Mouse (Mus musculus) limb, embryonic 12.5 days (tissue): ENCODE results near the gene Gm6993. TPM values are rescaled to one million over a fixed set of nuclear protein-coding genes. Genes with fewer than 3 reads are reported as not detected.

Experiments
- ATAC-seq: fragments of 200-750 bp; cut with Nextera tagmentation; 2 replicates; pipeline ENCODE4 v1.8.0; 2017; ENCODE audit warnings: low read depth, moderate TSS enrichment; ENCODE audit not compliant: insufficient number of reproducible peaks, insufficient read depth, low FRiP score, low TSS enrichment
- H3K27ac ChIP-seq: fragments of 300-500 bp; sonication (generic); 2 replicates; pipeline ENCODE4 v1.5.1; 2016; ENCODE audit warnings: mild to moderate bottlenecking, moderate library complexity
- H3K27me3 ChIP-seq: fragments of 300-500 bp; sonication (generic); 2 replicates; pipeline ENCODE4 v1.6.1; 2016; ENCODE audit warnings: mild to moderate bottlenecking, moderate library complexity
- H3K36me3 ChIP-seq: fragments of 300-500 bp; sonication (generic); 2 replicates; pipeline ENCODE4 v1.6.1; 2016; ENCODE audit warnings: mild to moderate bottlenecking, moderate library complexity
- H3K4me1 ChIP-seq: fragments of 300-500 bp; sonication (generic); replicated peaks from 2 replicates; pipeline ENCODE4 v1.6.1; 2016
- H3K4me2 ChIP-seq: fragments of 300-500 bp; sonication (generic); 2 replicates; pipeline ENCODE4 v1.6.1; 2016; ENCODE audit warnings: mild to moderate bottlenecking, moderate library complexity
- H3K4me3 ChIP-seq: fragments of 300-500 bp; sonication (generic); replicated peaks from 2 replicates; pipeline ENCODE4 v1.5.1; 2016; ENCODE audit warnings: mild to moderate bottlenecking
- H3K9ac ChIP-seq: fragments of 300-500 bp; sonication (generic); replicated peaks from 2 replicates; pipeline ENCODE4 v1.6.1; 2016; ENCODE audit warnings: mild to moderate bottlenecking, moderate library complexity
- H3K9me3 ChIP-seq: fragments of 300-500 bp; sonication (generic); 2 replicates; pipeline ENCODE4 v1.6.1; 2016; ENCODE audit warnings: mild to moderate bottlenecking, moderate library complexity
- WGBS: fragments of 180-500 bp; shearing (Covaris S2); methylation state at CpG from one replicate; pipeline ENCODE4 v1.1.7; 2016; 5-methylcytosine and 5-hydroxymethylcytosine counted together
- polyA plus RNA-seq: library from polyadenylated mRNA; unstranded; fragments of >200 nt; fragmentation: Nextera tagmentation; extraction: Ambion mirVana; gene quantifications from 2 replicates; pipeline ENCODE4 v1.2.1, GENCODE M21; 2016

Gm6993 gene
- polyA plus RNA-seq, 1 experiment from 2014 or later = not detected

DNA sequence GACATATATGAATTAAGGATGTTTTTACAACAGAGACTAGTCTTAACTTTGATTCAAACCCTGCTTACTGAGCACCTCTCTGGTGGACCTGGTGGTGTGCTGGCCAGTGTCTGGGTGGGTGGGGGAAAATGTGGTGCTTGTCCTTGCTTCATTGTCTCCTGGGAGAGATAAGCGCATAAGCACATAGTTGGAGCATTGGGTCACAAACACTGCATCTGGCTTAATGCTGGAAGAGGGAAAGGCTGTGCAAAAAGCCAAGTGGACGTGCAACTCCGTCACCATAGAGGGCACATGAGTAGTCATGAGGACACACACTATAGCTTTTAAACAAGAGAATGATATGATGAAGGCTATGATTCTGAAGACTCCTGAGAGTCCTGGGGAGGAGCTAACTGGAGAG lies 21.3 kb downstream of the Gm6993 start:
- WGBS = 80% methylated on average over 3 of the region's 3 CpGs
- Histone ChIP-seq H3K27ac (no peak overlapping the region), H3K4me3 (no peak overlapping the region), H3K9me3 (no peaks in the 10 kb centered on the region), H3K4me1 (peaks cover 10% of the 10 kb centered on the region), H3K9ac (no peak overlapping the region), H3K4me2 (no peak overlapping the region), H3K27me3 (peaks cover 3% of the 10 kb centered on the region; the same call in 1 of the 2 replicates), H3K36me3 (peaks cover under 1% of the 10 kb centered on the region; the same call in 1 of the 2 replicates)
- ATAC-seq = no peak

DNA sequence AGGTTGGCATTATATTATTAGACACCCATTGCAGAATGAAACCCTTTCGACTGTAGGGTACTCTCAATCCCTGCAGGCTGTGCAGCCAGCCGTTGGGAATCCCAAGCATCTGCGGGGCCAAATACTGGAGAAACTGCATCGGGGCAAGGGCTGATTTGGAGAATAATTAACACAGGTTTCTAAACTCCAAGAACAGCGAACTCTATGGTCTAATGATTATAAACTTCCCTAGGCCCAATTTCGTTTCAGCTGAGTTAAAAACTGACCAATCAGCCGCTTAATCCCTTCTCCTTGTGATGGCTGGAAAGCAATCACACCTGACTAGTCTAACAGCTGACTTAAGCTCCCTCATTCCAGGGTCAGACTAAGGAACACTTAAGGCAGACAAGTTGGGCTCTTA lies 23.4 kb downstream of the Gm6993 start:
- H3K4me3 ChIP-seq = peak overlapping the region; percentile 72; the same call in 1 of the 2 replicates
- peaks cover 3% of the 10 kb centered on the region; the same call in 1 of the 2 replicates for H3K27me3 ChIP-seq
- H3K9me3 ChIP-seq = no peaks in the 10 kb centered on the region
- H3K36me3 ChIP-seq = peaks cover 10% of the 10 kb centered on the region
- H3K4me1 ChIP-seq = peaks cover 26% of the 10 kb centered on the region
- H3K27ac ChIP-seq = no peak overlapping the region
- 36% methylated on average over 7 of the region's 7 CpGs for WGBS
- no peak overlapping the region for H3K9ac ChIP-seq
- peak overlapping the region; percentile 93 for H3K4me2 ChIP-seq
- no peak for ATAC-seq

DNA sequence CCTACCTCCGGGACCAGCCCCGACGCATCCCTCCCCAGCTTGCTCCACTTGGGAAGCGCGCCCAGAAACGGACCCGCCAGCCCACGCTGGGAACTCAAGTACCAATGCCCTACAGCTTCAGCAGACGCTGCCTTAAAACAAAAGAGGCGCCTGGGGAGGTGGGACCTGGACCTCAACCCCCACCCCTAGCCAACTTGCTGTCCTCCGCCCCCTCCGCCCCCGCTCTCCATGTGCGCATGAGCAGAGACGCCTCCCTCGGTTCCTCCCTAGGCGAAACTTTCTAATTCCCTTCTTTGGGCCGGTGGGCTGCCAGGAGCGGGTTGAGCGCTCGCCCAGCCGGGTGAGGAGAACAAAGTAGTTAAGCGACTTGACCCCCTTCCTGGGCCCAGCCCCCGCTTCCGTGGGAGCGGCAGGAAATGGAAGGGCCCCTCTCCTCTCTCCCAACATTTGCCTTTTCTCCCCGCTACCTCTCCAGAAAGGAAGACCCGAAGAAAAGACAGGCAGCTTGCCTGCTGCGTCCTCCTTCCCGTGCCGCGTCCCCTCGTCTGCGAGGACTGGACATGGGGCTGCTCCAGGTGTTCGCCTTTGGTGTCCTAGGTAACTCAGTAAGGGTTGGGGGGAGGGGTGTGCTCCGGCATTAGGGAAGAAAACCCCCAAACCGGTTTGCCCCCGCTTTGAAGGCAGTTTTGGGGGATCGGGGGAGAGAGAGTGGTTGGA lies 24.6 kb downstream of the Gm6993 start, which contains the start of gene Lamb1:
TSS of gene Lamb1 (plus strand) at position 230 of the 717 bp plus-strand sequence.
- Histone ChIP-seq H3K4me1 (peaks cover 33% of the 10 kb centered on the region), H3K27ac (peak within 1 kb of the TSS; percentile 89), H3K4me3 (peak within 1 kb of the TSS; percentile 72), H3K9ac (peak within 1 kb of the TSS; percentile 78), H3K36me3 (peaks cover 19% of the 10 kb centered on the region), H3K27me3 (peaks cover 3% of the 10 kb centered on the region; the same call in 1 of the 2 replicates), H3K9me3 (no peaks in the 10 kb centered on the region), H3K4me2 (peak within 1 kb of the TSS; percentile 93)
- ATAC-seq = peak; percentile 57
- WGBS = under 1% methylated on average over 39 of the region's 39 CpGs

DNA sequence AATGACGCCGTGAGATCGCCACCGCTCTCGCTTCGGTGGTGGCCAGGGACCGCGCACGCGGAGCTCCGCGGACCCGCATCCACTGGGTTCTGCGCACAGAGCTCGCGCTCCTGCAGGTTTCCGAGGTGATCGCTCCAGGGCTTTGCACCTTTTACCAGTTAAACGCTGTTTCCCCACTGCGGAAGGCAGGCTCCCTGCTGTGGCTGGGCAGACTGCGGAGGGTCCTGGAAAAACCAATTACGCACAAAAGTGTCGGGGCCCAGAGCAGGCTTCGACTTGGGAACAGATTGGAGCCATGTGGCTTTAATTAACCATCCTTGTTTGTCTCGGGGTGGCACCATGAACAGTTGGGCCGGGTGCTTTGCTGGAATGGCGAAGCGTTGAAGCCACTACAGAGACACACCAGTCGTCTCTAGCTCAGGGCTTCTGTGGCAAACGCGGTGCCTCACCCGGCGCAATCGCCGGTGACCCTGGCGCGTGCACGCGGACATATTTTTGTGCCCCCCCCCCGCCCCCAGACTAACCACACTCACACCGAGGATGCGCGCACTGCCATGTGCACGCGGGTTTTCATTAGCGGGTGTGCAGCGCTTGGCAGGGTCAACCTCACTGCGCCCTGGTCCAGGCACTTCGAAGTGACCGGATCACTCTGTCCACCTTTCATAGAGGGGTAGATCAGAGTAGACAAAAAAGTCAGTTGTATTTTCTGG lies 25.3 kb downstream of the Gm6993 start:
- H3K4me2 ChIP-seq = peak overlapping the region; percentile 93
- H3K27ac ChIP-seq = peak overlapping the region; percentile 89
- peak; percentile 38; the same call in 1 of the 2 replicates for ATAC-seq
- peak overlapping the region; percentile 78 for H3K9ac ChIP-seq
- H3K36me3 ChIP-seq = peaks cover 26% of the 10 kb centered on the region
- peaks cover 36% of the 10 kb centered on the region for H3K4me1 ChIP-seq
- under 1% methylated on average over 50 of the region's 50 CpGs for WGBS
- H3K9me3 ChIP-seq = no peaks in the 10 kb centered on the region
- peak overlapping the region; percentile 72 for H3K4me3 ChIP-seq
- peaks cover 3% of the 10 kb centered on the region; the same call in 1 of the 2 replicates for H3K27me3 ChIP-seq

DNA sequence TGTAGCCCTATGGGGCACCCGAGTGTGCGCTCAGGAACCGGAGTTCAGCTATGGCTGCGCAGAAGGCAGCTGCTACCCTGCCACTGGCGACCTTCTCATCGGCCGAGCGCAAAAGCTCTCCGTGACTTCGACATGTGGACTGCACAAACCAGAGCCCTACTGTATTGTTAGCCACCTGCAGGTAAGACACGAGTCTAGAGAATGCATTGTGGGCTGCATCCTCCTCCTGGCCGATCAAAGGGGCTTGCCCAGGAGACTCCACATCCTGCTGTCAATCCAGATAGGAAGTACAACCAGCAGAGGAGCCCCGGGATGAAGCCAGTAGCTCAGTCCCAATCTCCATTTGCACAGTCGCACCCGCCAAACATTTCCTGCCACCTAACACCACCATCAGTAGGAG lies 26.1 kb downstream of the Gm6993 start:
- peaks cover 44% of the 10 kb centered on the region for H3K4me1 ChIP-seq
- 0 out of 2 replicates have a peak overlapping the region, but pooled peaks have one; percentile 23 for H3K27ac ChIP-seq
- 8% methylated on average over 15 of the region's 15 CpGs for WGBS
- H3K4me3 ChIP-seq = peak overlapping the region; percentile 72
- ATAC-seq = no peak
- H3K36me3 ChIP-seq = peaks cover 33% of the 10 kb centered on the region
- no peaks in the 10 kb centered on the region for H3K9me3 ChIP-seq
- peak overlapping the region; percentile 78 for H3K9ac ChIP-seq
- H3K27me3 ChIP-seq = peaks cover 3% of the 10 kb centered on the region; the same call in 1 of the 2 replicates
- peak overlapping the region; percentile 93 for H3K4me2 ChIP-seq

DNA sequence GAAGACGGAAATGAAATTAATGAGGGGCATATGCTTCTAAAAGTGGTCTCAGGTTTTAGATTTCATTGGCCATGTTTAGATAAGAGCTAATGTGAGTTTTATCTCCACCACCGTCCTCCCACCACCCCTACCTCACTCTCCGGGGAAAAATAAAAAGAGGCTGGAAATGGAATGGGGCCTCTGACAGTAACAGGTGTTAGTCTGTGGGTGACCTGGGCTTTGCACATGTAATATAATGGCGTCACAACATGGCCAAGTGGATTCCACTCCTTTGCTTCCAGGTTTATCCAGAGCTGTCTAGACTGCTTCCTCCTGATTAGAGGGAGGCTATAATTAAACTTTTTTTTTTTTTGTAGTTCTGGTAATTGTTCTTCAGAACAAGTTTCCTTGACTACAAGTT lies 26.8 kb downstream of the Gm6993 start:
- peaks cover 3% of the 10 kb centered on the region; the same call in 1 of the 2 replicates for H3K27me3 ChIP-seq
- H3K27ac ChIP-seq = no peak overlapping the region
- H3K9ac ChIP-seq = no peak overlapping the region; the same call in 1 of the 2 replicates
- no peaks in the 10 kb centered on the region for H3K9me3 ChIP-seq
- no peak for ATAC-seq
- H3K4me3 ChIP-seq = peak overlapping the region; percentile 72
- H3K36me3 ChIP-seq = peaks cover 37% of the 10 kb centered on the region
- WGBS = 29% methylated on average over 4 of the region's 4 CpGs
- peak overlapping the region; percentile 93 for H3K4me2 ChIP-seq
- peaks cover 51% of the 10 kb centered on the region for H3K4me1 ChIP-seq

DNA sequence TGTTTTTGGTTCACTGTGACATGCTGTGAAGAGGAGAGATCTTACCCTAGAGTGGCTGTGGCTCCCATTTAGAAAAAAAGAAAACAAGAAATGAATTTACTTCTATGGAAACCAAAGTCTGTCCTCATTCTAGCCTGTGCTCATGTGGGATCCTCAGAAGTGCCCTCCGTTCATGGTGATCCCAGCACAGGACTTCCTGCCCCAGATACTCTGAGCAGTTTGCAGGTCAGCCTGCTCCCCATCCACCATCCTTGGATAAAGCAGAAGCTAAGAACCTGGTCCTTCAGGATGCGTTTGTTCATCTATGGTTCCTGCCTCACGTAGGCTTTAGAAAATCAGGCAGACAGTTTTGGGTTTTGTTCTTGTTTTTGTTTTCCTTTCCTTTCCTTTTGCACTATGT lies 27.7 kb downstream of the Gm6993 start:
- Histone ChIP-seq H3K4me1 (peaks cover 52% of the 10 kb centered on the region), H3K27me3 (peaks cover 1% of the 10 kb centered on the region; the same call in 1 of the 2 replicates)
- ATAC-seq = no peak

DNA sequence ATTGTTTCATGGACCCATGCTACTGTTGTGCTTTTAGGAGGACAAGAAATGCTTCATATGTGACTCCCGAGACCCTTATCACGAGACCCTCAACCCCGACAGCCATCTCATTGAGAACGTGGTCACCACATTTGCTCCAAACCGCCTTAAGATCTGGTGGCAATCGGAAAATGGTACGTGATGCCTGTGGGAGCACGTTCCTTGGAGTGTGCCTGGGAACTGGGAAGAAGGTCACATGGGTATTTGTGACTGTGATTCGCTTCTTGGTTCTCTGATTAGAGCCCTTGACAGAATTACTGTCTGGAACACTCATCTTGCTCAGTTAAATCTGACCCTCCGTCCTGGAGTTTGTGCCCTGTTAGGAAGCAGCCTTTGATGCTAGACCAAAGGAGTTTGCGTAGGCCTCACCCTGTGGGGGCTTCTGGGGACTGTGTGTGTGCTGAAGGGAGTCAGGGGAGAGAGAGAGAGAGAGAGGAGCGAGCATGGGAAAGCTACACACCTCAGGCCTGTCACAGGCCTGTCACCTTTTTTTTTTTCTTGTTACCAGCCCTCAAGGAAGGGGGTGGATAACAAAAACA lies 28.5 kb downstream of the Gm6993 start:
- Histone ChIP-seq H3K4me2 (peak overlapping the region; percentile 2; the same call in 1 of the 2 replicates), H3K27me3 (no peaks in the 10 kb centered on the region), H3K4me1 (peaks cover 51% of the 10 kb centered on the region), H3K36me3 (peaks cover 55% of the 10 kb centered on the region), H3K9ac (no peak overlapping the region; the same call in 1 of the 2 replicates), H3K4me3 (no peak overlapping the region), H3K9me3 (no peaks in the 10 kb centered on the region), H3K27ac (no peak overlapping the region)
- 52% methylated on average over 12 of the region's 12 CpGs for WGBS
- no peak for ATAC-seq

More for the DNA sequence above, 27.7 kb downstream of the Gm6993 start:
- Histone ChIP-seq H3K36me3 (peaks cover 47% of the 10 kb centered on the region), H3K4me3 (no peak overlapping the region), H3K27ac (no peak overlapping the region), H3K4me2 (peak overlapping the region; percentile 93; the same call in 1 of the 2 replicates), H3K9me3 (no peaks in the 10 kb centered on the region), H3K9ac (no peak overlapping the region; the same call in 1 of the 2 replicates)
- WGBS = 73% methylated on average over 3 of the region's 3 CpGs

DNA sequence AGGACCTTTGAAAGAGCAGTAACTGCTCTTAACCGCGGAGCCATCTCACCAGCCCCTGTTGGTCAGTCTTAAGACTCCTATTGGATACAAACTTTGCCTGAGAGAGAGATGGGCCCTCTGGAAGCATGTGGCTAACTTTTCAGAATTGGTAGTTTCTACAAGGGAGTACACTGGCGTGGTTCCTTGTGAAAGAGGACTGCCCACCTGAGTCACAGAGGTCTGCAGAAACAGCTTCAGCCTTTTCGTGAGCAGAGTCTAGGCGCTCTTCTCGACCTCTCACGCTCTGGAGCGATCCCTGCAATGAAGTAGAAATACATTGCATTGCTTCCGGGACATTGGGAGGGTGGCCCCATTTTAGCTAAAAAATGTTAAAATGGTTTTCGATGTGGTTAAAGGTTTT lies 29.8 kb downstream of the Gm6993 start:
- H3K4me3 ChIP-seq = no peak overlapping the region
- WGBS = 93% methylated on average over 10 of the region's 10 CpGs
- no peaks in the 10 kb centered on the region for H3K27me3 ChIP-seq
- H3K9ac ChIP-seq = no peak overlapping the region
- H3K36me3 ChIP-seq = peaks cover 67% of the 10 kb centered on the region
- H3K4me1 ChIP-seq = peaks cover 52% of the 10 kb centered on the region
- no peaks in the 10 kb centered on the region for H3K9me3 ChIP-seq
- no peak for ATAC-seq
- H3K27ac ChIP-seq = peak overlapping the region; percentile 77; the same call in 1 of the 2 replicates
- H3K4me2 ChIP-seq = no peak overlapping the region

DNA sequence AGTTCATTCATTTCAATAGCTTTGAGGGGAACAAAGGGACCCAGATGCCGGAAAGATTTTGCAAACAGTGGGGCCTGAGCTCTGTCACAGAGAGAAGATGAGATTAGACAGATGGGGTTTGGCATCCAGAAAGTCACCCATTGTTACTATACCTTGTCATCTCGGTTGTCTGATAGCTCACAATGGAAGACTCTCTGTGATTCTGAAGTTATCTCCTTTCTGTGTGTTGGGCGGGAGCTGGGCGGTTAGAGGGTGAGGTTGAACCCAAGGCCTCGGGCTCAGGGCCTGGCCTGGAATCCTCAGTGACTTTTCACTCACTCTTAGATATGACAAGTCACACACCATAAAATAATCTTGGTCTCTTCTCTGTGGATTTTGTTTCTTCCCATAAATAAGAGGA lies 30.2 kb downstream of the Gm6993 start:
- ATAC-seq = no peak
- no peaks in the 10 kb centered on the region for H3K27me3 ChIP-seq
- H3K9ac ChIP-seq = no peak overlapping the region
- peak overlapping the region; percentile 77 for H3K27ac ChIP-seq
- peaks cover 71% of the 10 kb centered on the region for H3K36me3 ChIP-seq
- no peak overlapping the region for H3K4me3 ChIP-seq
- no peaks in the 10 kb centered on the region for H3K9me3 ChIP-seq
- H3K4me1 ChIP-seq = peaks cover 55% of the 10 kb centered on the region
- H3K4me2 ChIP-seq = no peak overlapping the region
- WGBS = 91% methylated on average over 5 of the region's 5 CpGs
